Mouse (Mus musculus): ENCODE measurements at regions not wholly inside any gene's neighbourhood (a gene's known extent, or its start where the extent isn't known, plus 50 kb on each side); places are given as distances from the start of the nearest gene placed in this dataset.

DNA sequence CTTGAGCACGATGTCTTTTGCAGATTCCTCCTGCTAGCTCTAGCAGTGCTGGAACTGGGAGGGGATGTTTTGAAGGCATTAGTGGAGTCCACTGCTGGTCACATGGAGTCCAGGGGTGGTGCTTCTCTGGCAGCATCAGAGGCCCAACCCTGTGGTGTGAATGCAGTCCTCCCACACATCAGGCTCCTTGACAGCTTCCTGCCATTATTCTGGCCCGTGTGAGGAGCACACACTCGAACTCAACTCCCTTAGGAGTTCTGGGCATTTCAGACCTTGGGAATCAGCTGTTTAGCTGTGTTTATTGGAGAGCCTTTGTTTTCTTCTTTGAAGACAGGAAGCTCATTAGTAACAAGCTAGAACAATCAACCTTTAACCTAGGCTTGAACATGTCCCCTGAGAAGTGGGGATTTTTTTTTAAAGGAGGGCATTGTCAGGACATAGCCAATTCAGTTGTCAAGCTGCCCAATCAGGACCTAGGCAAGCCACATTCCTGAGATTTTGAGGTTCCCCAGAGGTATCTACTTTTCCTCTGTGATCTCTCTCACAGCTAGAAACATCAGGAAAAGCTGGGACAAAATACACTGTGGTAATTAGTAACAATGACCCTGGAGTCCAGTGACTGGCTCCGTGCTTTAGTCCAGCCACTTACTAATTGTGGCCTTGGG lies 149.2 kb downstream of the 1500009L16Rik start:
- Histone ChIP-seq H3K27ac (replicated peaks; ENCODE audit: low read depth, low read length) (peak overlapping the region; percentile 48), H3K4me3 (ENCODE audit: insufficient read depth, low read depth, low read length) (no peak overlapping the region), H3K4me1 (ENCODE audit: control insufficient read depth, insufficient read depth, insufficient read length, low read length) (peaks cover 19% of the 10 kb centered on the region; the same call in 1 of the 2 replicates)

DNA sequence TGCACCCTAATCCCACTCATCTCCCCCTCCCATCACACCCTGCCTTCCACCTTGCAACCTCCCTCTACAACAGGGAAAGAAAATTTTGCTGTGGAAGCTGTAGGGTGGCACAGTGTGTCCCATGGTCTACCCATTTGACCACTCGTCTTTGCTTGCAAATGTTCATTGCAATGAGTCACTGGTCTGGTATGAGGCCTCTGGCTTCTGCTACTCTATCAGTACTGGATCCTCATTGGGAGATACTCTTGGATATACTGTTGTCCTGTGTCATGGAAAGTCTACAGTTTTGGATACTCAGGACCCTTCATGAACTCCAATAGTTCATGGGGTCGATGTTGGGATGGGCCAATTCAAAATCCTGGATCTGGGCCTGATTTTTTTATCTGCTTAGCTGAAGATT lies 156.1 kb downstream of the 1500009L16Rik start:
- no peak overlapping the region for H3K27ac ChIP-seq (replicated peaks; ENCODE audit: low read depth, low read length)
- no peak overlapping the region for H3K4me3 ChIP-seq (ENCODE audit: insufficient read depth, low read depth, low read length)
- H3K4me1 ChIP-seq (ENCODE audit: control insufficient read depth, insufficient read depth, insufficient read length, low read length) = no peaks in the 10 kb centered on the region

DNA sequence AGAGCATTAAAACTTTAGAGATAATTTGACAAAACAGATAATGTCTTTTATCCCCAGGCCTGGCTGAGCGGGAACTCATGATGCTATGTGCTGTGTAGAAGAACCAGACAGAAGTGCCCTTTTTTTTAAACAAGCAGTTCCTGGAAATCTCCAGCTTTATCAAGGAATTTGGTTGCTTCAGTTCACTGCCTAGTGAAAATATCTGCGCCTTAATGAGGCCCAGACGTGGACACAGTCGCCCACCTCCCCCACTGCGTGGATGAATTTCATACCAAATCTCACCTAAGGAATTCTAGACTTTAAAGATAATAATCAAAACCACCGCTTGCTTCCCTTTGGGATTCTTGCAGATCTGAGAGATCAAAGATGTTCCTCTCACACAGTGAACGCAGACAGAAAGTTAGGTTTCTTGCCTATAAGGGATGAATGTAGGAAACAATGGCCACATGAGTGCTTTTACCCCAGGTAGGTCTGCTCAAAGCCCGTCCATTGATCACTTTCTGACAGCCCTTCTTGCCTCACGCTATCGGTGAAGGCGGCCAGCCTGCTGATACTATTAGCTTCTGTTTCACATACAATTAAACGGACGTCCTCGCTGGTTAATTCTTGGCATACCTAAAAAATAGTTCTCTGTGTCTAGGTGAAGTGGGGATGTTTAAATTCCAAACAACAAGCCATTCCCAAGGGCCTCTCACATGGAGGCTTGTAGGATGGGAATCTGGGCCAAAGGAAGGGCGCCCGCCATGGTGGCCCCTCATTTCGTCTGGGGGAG lies 159.6 kb downstream of the 1500009L16Rik start:
- no peaks in the 10 kb centered on the region for H3K4me1 ChIP-seq (ENCODE audit: control insufficient read depth, insufficient read depth, insufficient read length, low read length)
- H3K27ac ChIP-seq (replicated peaks; ENCODE audit: low read depth, low read length) = no peak overlapping the region
- no peak overlapping the region for H3K4me3 ChIP-seq (ENCODE audit: insufficient read depth, low read depth, low read length)

DNA sequence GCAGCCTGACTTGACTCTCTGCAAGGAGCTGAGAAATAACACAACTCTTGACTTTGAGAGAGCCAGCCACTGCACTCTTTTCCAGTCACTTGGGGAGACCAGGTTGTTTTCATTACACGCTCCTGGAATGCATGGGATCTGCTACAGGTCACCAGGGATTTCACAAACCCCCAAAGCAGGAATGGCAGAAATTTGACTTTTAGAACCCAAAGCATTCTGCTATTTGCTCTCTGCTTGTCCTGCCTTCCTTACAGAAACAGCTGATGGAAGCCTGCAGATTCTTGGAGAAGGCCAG lies 160.2 kb downstream of the 1500009L16Rik start:
- Histone ChIP-seq H3K4me3 (ENCODE audit: insufficient read depth, low read depth, low read length) (no peak overlapping the region), H3K4me1 (ENCODE audit: control insufficient read depth, insufficient read depth, insufficient read length, low read length) (no peaks in the 10 kb centered on the region), H3K27ac (replicated peaks; ENCODE audit: low read depth, low read length) (no peak overlapping the region)

DNA sequence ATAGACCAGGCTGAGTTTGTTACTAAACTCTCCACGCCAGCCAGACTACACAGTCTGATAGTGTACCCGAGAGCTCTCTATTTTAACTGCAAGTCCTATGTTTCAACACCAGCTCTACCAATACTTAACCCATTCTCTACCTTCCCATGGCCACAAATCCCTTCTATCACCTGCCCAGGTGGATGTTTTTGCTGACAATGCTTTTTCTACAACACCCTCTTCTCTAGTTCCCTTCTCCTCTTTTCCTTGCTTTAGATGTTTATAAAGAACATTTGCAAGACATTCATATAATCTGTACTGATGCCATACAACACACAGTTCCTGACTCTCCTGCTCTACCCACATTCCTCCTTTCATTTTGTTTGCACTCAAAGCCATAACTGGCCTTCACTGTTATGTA lies 161.9 kb downstream of the 1500009L16Rik start:
- Histone ChIP-seq H3K27ac (replicated peaks; ENCODE audit: low read depth, low read length) (no peak overlapping the region), H3K4me3 (ENCODE audit: insufficient read depth, low read depth, low read length) (no peak overlapping the region), H3K4me1 (ENCODE audit: control insufficient read depth, insufficient read depth, insufficient read length, low read length) (no peaks in the 10 kb centered on the region)

DNA sequence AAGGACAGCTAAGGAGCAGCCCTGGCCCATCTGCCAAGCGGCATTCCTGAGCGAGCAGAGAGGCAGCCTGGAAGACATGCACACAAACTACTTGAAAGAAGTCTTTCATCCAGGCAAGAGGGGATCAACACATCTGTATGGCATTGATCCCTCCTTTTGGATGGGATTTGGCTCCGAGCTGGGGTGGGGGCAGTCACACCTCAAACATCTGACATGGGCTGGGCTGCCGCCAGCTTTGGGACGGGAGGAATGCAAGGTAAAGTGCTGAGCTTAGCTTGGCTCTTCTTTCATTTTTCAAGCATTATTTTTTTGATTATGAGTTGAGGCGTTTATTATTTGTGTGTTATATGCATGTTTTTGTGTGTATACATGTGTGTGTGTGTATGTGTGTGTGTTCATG lies 165.9 kb downstream of the 1500009L16Rik start:
- Histone ChIP-seq H3K4me3 (ENCODE audit: insufficient read depth, low read depth, low read length) (no peak overlapping the region), H3K27ac (replicated peaks; ENCODE audit: low read depth, low read length) (no peak overlapping the region), H3K4me1 (ENCODE audit: control insufficient read depth, insufficient read depth, insufficient read length, low read length) (no peaks in the 10 kb centered on the region)

DNA sequence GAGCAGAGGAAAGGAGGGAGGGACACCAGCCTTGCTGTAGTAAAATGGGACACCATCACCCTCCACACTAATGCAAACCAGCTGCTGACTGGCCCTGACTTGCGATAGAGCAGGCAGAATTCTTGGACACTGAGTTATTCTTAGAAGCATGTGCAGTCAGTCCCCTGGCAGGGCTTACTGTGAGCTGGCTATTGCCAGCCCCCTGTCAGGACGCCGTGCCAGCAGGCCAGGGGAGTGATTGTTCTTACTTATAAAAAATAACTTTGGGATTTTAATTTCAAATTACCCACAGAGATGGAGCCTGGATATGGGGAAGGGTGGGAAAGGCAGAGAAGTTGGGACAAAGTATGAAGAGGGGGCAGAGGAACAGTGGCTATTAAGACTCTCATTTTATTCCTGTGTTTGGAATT lies 173.1 kb downstream of the 1500009L16Rik start:
- no peak overlapping the region for H3K27ac ChIP-seq (replicated peaks; ENCODE audit: low read depth, low read length)
- no peaks in the 10 kb centered on the region for H3K4me1 ChIP-seq (ENCODE audit: control insufficient read depth, insufficient read depth, insufficient read length, low read length)
- no peak overlapping the region for H3K4me3 ChIP-seq (ENCODE audit: insufficient read depth, low read depth, low read length)

DNA sequence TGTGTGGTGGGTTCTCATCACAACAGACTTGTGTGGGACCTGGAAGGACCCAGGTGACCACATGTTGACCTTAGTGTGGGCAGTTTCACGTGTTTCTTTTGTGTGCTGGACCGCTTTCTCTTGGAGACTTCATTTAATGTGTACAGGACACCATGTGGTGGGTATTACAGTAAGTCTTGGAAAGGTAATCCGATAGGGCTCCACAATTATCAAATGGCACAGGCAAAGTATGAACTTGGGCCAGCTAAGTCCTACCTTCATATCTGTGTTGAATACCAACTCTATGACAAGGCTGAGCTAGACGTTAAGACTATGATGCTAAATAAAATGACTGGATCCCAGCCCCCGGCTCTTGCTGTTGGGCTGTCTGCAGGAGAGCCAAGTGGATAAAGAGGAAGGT lies 173.5 kb downstream of the 1500009L16Rik start:
- Histone ChIP-seq H3K27ac (replicated peaks; ENCODE audit: low read depth, low read length) (no peak overlapping the region), H3K4me3 (ENCODE audit: insufficient read depth, low read depth, low read length) (no peak overlapping the region), H3K4me1 (ENCODE audit: control insufficient read depth, insufficient read depth, insufficient read length, low read length) (no peaks in the 10 kb centered on the region)

DNA sequence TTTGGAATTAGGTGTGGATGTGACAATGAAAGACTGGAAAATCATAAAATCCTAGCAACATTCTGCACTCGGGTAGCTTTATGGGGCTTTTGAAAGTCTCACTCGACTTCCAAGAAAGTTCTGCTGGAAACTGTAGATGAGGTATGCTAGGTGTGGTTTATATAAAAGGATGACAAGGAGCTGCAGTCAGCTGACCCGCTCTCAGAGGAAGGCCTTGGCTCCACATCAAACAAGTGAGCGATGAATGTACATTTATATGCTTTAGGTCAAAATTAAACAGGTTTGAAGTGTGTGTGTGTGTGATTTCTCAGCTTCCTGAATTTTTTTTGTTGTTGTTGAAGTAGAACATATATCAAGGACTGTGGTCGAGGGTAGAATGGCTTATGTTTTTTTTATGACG lies 174.9 kb downstream of the 1500009L16Rik start:
- no peaks in the 10 kb centered on the region for H3K4me1 ChIP-seq (ENCODE audit: control insufficient read depth, insufficient read depth, insufficient read length, low read length)
- H3K27ac ChIP-seq (replicated peaks; ENCODE audit: low read depth, low read length) = no peak overlapping the region
- no peak overlapping the region for H3K4me3 ChIP-seq (ENCODE audit: insufficient read depth, low read depth, low read length)

DNA sequence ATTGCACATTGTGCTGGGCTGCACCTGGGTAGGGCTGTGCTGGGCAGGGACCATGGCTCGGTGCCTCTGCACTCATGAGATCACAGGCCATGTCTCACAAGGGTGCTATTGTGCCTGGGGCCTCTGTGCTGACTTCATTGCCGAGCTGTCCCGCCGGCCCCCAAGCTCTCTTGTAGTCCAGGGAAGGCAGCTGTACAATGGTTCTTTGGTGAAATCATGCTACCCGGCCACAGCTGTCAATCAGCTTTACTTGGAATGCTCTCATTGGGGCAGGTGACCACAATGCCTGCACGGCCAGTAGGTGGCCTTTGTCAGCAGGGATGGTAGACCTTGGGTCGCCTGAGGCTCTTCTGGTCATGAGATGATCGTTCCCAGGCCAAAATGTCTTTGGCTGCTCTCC lies 184.1 kb downstream of the 1500009L16Rik start:
- no peak overlapping the region for H3K27ac ChIP-seq (replicated peaks; ENCODE audit: low read depth, low read length)
- no peaks in the 10 kb centered on the region for H3K4me1 ChIP-seq (ENCODE audit: control insufficient read depth, insufficient read depth, insufficient read length, low read length)
- no peak overlapping the region for H3K4me3 ChIP-seq (ENCODE audit: insufficient read depth, low read depth, low read length)

DNA sequence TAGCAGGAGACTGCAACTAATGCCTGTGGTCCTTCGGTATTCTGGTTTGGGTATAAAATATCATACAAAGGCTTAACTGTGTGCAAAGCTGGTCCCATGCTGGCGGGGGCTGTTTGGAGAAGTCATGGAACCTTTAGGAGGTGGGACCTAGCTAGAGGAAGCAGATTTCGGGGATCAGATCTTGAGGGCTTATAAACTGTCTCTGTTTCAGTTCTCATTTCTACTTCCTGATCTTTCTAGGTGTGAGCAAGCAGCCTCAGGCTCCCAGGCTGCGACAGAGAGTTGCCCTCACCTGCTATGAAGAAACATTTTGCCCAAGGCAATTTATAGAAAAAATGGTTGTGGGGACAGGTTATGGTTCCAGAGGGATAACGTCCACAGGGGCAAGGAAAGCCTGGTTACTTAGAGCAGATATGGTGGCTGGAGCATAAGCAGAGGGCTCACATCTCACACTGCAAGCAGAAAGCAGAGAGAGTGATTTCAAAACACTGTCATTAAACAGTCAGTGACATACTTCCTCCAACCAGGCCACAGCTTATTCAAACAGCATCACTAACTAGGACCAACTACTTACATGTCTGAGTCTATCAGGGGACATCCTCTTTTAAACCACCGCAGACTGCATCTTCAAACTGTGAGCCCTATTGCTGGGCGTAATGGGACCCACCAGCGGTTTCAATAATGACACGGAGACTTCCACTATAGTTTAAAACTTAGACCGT lies 188.1 kb downstream of the 1500009L16Rik start:
- Histone ChIP-seq H3K4me1 (ENCODE audit: control insufficient read depth, insufficient read depth, insufficient read length, low read length) (no peaks in the 10 kb centered on the region), H3K4me3 (ENCODE audit: insufficient read depth, low read depth, low read length) (no peak overlapping the region), H3K27ac (replicated peaks; ENCODE audit: low read depth, low read length) (no peak overlapping the region)

DNA sequence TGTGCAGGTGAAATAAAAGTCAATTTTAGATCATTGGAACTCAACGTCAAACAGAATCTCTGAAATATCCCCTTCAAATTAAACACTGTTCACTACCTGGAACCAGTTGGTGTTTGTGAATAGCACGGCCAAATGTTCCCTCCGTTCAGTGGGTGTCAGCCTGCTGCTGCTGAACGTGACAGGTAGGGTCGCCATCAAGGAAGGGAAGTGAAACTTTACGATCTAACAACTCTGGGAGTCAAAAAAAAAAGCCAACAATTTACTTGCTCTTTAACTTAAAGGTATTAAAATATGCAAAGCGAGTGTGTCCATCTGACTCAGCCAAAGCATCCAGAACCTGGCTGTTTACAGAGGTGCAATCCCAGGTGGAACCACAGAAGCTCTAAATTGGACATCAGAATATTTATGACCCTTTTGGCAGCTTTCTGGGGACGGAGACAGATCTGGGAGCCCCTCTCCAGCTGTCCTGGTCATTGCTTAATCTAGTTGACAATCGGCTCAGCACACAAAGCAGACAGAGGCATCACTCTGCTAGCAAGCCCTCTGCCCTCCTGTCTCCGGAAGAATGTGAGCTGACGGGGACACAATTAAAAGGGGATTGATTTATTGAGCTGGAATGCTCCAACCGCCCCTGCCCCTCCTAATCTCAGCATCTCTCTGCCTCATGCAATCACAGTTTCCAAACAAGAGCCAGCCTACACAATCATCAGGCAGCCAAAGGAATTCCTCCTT lies 191.9 kb downstream of the 1500009L16Rik start:
- no peak overlapping the region for H3K4me3 ChIP-seq (ENCODE audit: insufficient read depth, low read depth, low read length)
- H3K4me1 ChIP-seq (ENCODE audit: control insufficient read depth, insufficient read depth, insufficient read length, low read length) = peaks cover 3% of the 10 kb centered on the region; the same call in 1 of the 2 replicates
- H3K27ac ChIP-seq (replicated peaks; ENCODE audit: low read depth, low read length) = no peak overlapping the region

DNA sequence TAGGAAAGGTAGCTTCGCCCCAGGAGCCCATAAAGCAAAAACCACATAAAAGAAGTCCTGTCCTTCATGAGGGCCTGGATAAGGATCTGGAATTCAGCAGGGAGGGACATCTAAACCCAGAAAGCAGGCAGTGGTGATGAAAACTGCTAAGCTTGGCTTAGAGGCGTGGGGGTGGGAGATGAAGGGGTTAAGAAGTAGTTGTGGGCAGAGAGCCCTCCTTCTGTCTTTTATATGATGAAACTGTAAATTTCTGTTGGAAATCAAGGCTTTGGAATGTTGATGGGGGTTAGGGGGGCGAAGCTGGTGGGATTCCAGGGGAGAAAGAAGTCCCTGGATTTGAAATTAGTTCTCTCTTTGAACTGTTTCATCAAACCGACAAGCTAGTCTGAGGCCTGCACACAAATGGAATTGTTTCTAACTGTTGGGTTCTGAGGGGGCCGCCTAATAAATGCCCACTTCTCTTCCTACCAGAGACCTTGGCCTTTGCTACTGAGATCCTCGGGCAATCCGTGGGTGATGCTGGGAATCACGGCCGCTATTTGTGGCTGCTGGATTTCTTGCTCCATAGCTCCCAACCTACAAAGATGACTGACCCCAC lies 192.6 kb downstream of the 1500009L16Rik start:
- Histone ChIP-seq H3K4me3 (ENCODE audit: insufficient read depth, low read depth, low read length) (no peak overlapping the region), H3K4me1 (ENCODE audit: control insufficient read depth, insufficient read depth, insufficient read length, low read length) (peaks cover 3% of the 10 kb centered on the region; the same call in 1 of the 2 replicates), H3K27ac (replicated peaks; ENCODE audit: low read depth, low read length) (no peak overlapping the region)

DNA sequence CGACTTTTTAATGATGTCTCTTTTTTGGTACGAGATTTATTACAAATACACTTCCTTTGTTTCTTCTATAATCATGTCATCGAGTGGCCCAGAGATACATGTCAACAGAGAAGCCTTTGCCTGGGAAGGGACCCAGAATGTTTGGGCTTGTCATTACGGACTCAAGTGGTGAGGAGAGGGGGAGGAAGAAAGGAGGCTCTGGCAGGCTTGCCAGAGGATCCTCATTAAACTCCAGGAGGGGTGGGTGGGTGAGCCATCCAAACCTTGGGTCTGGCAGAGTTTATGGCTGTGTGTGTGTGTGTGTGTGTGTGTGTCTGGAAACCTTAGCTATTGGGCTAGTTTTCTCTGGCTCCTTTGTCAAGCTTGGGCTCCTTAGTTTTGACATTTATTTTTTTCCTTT lies 204.3 kb downstream of the 1500009L16Rik start:
- no peaks in the 10 kb centered on the region for H3K4me1 ChIP-seq (ENCODE audit: control insufficient read depth, insufficient read depth, insufficient read length, low read length)
- H3K4me3 ChIP-seq (ENCODE audit: insufficient read depth, low read depth, low read length) = no peak overlapping the region
- no peak overlapping the region for H3K27ac ChIP-seq (replicated peaks; ENCODE audit: low read depth, low read length)

DNA sequence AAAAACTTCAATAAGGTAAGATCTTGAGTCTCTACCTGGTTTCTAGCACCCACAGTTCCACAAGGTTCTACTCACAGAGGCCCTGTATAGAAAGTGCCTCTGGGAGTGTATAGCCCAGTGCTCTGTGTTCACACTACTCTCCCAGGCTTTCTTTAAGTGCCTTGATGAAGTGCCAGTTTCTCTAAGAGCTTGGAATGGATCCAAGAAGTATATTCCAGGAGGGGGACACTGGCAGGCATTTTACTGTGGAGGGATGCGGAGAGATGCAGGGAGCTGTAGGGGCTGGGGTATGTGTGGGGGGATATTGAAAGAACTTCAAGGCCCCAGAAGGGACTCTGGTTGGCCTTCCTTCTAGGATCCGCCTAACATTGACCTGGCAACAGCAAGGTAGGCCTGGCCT lies 204.9 kb downstream of the 1500009L16Rik start:
- Histone ChIP-seq H3K4me1 (ENCODE audit: control insufficient read depth, insufficient read depth, insufficient read length, low read length) (no peaks in the 10 kb centered on the region), H3K27ac (replicated peaks; ENCODE audit: low read depth, low read length) (no peak overlapping the region), H3K4me3 (ENCODE audit: insufficient read depth, low read depth, low read length) (no peak overlapping the region)

Measured in brown adipose tissue, adult 24 weeks (tissue).